Mouse (Mus musculus): Measurements from ENCODE around the gene Lcn12. TPM values are rescaled to one million over a fixed set of nuclear protein-coding genes. Genes with fewer than 3 reads are reported as not detected.
A peak's percentile ranks its signal among the peaks of the same experiment; 100 is the strongest.

Gene Lcn12
- polyA plus RNA-seq, 1 experiment from 2014 or later = not detected

GRCm38 (mm10) chr2:25502726-25503125 lies 9.0 kb upstream of the Lcn12 start:
- no peaks in the 10 kb centered on the region for H3K9me3 ChIP-seq
- WGBS = 76% methylated on average over 3 of the region's 3 CpGs
- H3K4me3 ChIP-seq = no peak overlapping the region

DNA sequence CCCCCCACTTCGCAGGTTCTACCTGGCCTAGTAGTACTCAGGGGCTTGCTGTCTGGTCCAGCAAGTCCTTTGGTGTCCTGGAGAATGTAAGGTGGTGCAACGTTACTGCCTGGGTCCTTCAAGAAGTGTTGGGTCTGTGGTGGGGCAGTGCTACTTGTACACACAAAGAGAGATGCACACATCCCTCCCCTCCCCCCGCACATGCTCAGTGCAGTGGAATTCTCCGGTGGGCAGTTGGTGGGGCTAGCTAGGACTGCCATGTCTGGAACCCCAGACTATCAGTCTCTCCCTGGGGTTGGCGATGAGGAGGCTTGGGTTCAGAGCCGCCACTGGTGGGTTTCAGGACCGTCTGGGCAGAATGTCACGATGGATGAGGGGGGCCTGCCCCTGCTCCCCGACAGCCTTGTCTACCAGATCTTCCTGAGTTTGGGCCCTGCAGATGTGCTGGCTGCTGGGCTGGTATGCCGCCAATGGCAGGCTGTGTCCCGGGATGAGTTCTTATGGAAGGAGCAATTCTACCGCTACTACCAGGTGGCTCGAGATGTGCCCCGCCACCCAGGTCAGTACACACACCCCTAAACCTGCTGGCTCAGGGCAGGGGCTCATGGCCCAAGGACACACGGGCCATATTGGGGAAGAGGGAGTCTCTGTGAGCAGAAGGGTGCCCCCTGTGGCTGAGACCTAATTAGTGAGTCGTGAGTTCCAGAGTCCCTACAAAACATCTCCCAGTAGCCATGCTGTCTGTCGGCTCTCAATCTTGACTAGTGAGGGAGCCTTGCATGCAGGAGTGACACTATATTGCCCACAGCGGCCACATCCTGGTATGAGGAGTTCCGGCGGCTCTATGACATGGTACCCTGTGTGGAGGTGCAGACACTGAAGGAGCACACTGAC lies 8.1 kb upstream of the Lcn12 start, which contains the start of gene C8g:
Gene C8g (minus strand): TSS at position 127 of the 894 bp plus-strand sequence.
- H3K4me1 ChIP-seq = peaks cover 44% of the 10 kb centered on the region
- H3K27ac ChIP-seq = peak within 1 kb of the TSS; percentile 95
- H3K27me3 ChIP-seq (ENCODE audit: insufficient read depth, poor library complexity, severe bottlenecking) = no peaks in the 10 kb centered on the region
- H3K4me3 ChIP-seq = peak within 1 kb of the TSS; percentile 91
- no peaks in the 10 kb centered on the region for H3K9me3 ChIP-seq
- H3K36me3 ChIP-seq = peaks cover 39% of the 10 kb centered on the region
- DNase-seq (ENCODE audit: low spot score) = peak; percentile 75
- 68% methylated on average over 20 of the region's 20 CpGs for WGBS

More at GRCm38 (mm10) chr2:25502726-25503125, 9.0 kb upstream of the Lcn12 start:
- peak; percentile 71 for DNase-seq (ENCODE audit: low spot score)
- Histone ChIP-seq H3K36me3 (peaks cover 39% of the 10 kb centered on the region), H3K27ac (no peak overlapping the region), H3K4me1 (peaks cover 40% of the 10 kb centered on the region), H3K27me3 (ENCODE audit: insufficient read depth, poor library complexity, severe bottlenecking) (no peaks in the 10 kb centered on the region)

GRCm38 (mm10) chr2:25500576-25501405 lies 7.1 kb upstream of the Lcn12 start, which contains the start of gene Fbxw5:
TSS of gene Fbxw5 (plus strand) at chr2:25500750.
- no peaks in the 10 kb centered on the region for H3K9me3 ChIP-seq
- peak; percentile 98 for DNase-seq (ENCODE audit: low spot score)
- H3K36me3 ChIP-seq = peaks cover 35% of the 10 kb centered on the region
- peaks cover 44% of the 10 kb centered on the region for H3K4me1 ChIP-seq
- H3K27ac ChIP-seq = peak within 1 kb of the TSS; percentile 95
- WGBS = under 1% methylated on average over 41 of the region's 44 CpGs
- H3K4me3 ChIP-seq = peak within 1 kb of the TSS; percentile 91
- H3K27me3 ChIP-seq (ENCODE audit: insufficient read depth, poor library complexity, severe bottlenecking) = no peaks in the 10 kb centered on the region

DNA sequence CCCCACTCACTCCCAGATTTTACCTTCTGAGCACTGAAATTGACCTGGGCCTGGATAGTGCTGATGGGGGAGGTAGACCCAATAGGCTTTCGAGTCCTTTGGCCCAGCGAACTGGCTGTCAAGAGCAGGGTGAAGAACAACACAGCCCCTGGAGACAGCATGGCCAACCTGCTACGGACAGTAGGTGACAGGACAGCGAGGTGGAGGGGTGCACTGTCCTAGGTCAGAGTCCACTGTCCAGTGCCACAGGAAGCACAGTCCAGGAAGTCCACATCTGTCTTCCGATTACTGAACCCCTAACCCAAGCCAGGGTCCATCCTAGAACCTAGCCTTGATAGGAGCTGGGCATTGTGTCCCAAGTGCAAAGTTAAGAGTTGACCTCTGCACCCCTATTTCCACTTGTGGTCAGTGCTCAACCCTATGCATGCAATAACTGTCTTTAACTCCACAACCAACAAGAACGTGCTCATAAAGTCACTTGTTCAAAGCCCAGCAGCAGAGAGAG lies 6.4 kb upstream of the Lcn12 start:
- WGBS = 68% methylated on average over 6 of the region's 6 CpGs
- peaks cover 29% of the 10 kb centered on the region for H3K36me3 ChIP-seq
- no peaks in the 10 kb centered on the region for H3K9me3 ChIP-seq
- H3K27ac ChIP-seq = peak overlapping the region; percentile 95
- H3K4me1 ChIP-seq = peaks cover 44% of the 10 kb centered on the region
- no peak for DNase-seq (ENCODE audit: low spot score)
- H3K4me3 ChIP-seq = peak overlapping the region; percentile 91
- no peaks in the 10 kb centered on the region for H3K27me3 ChIP-seq (ENCODE audit: insufficient read depth, poor library complexity, severe bottlenecking)

GRCm38 (mm10) chr2:25498622-25499478 lies 5.1 kb upstream of the Lcn12 start:
- Histone ChIP-seq H3K4me1 (peaks cover 44% of the 10 kb centered on the region), H3K27me3 (ENCODE audit: insufficient read depth, poor library complexity, severe bottlenecking) (no peaks in the 10 kb centered on the region), H3K27ac (peak overlapping the region; percentile 16; the same call in 1 of the 2 replicates), H3K36me3 (peaks cover 16% of the 10 kb centered on the region), H3K4me3 (no peak overlapping the region), H3K9me3 (no peaks in the 10 kb centered on the region)
- 61% methylated on average over 15 of the region's 15 CpGs for WGBS
- DNase-seq (ENCODE audit: low spot score) = no peak

GRCm38 (mm10) chr2:25497846-25498575 lies 4.3 kb upstream of the Lcn12 start:
- Histone ChIP-seq H3K4me1 (peaks cover 44% of the 10 kb centered on the region), H3K36me3 (peaks cover 8% of the 10 kb centered on the region), H3K27ac (peak overlapping the region; percentile 47; the same call in 1 of the 2 replicates), H3K27me3 (ENCODE audit: insufficient read depth, poor library complexity, severe bottlenecking) (no peaks in the 10 kb centered on the region), H3K4me3 (no peak overlapping the region), H3K9me3 (no peaks in the 10 kb centered on the region)
- no peak for DNase-seq (ENCODE audit: low spot score)
- WGBS = 55% methylated on average over 6 of the region's 6 CpGs

GRCm38 (mm10) chr2:25496462-25496861 lies 2.8 kb upstream of the Lcn12 start:
- DNase-seq (ENCODE audit: low spot score) = no peak
- Histone ChIP-seq H3K4me3 (no peak overlapping the region), H3K4me1 (peaks cover 33% of the 10 kb centered on the region), H3K9me3 (no peaks in the 10 kb centered on the region), H3K36me3 (no peaks in the 10 kb centered on the region), H3K27me3 (ENCODE audit: insufficient read depth, poor library complexity, severe bottlenecking) (no peaks in the 10 kb centered on the region), H3K27ac (no peak overlapping the region)
- 38% methylated on average over 4 of the region's 4 CpGs for WGBS

GRCm38 (mm10) chr2:25492988-25493387 lies 723 bp downstream of the Lcn12 start:
- Histone ChIP-seq H3K4me1 (peaks cover 7% of the 10 kb centered on the region), H3K4me3 (no peak overlapping the region), H3K9me3 (no peaks in the 10 kb centered on the region), H3K27me3 (ENCODE audit: insufficient read depth, poor library complexity, severe bottlenecking) (peaks cover 8% of the 10 kb centered on the region; the same call in 1 of the 2 replicates), H3K27ac (no peak overlapping the region), H3K36me3 (no peaks in the 10 kb centered on the region)
- DNase-seq (ENCODE audit: low spot score) = no peak
- WGBS = 72% methylated on average over 5 of the region's 5 CpGs

- 73% methylated on average over 7 of the region's 7 CpGs for WGBS
- Histone ChIP-seq H3K36me3 (no peaks in the 10 kb centered on the region), H3K27ac (no peak overlapping the region), H3K4me1 (no peaks in the 10 kb centered on the region), H3K9me3 (no peaks in the 10 kb centered on the region), H3K4me3 (no peak overlapping the region), H3K27me3 (ENCODE audit: insufficient read depth, poor library complexity, severe bottlenecking) (peaks cover 26% of the 10 kb centered on the region; the same call in 1 of the 2 replicates)
- DNase-seq (ENCODE audit: low spot score) = no peak
Observed at GRCm38 (mm10) chr2:25488671-25489068, 5.0 kb downstream of the Lcn12 start.

DNA sequence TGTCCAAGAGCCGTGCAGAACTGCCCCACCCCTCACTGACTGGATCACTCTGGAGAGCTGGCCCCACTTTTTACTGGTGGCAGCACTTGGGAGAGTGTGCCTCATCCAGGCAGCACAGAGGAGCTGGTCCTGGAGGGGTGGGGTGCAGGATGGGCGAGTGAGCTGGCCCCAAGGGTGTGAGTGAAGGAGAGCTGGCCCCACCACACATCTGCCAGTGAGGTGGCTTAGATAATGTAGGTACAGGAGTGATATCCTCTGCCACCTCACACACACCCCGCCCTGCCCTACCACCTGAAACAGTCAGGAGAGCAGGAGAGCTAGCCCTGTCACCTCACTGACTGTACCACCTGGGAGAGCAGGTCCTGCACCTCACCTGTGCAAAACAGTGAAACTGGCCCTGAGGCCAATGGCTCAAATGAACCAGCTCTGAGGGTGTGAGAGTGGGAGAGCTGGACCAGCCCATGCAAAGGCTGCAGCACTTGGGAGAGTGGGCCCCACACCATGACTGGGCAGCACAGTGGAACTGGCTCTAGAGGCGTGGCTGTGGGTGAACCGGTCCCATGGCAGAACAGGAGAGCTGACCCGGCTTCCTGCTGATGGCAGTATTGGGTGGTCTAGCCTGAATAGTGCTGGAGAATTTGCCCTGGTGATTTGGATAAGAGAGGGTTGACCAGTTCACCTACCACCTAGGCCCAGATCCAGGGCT lies 5.6 kb downstream of the Lcn12 start:
- DNase-seq (ENCODE audit: low spot score) = no peak
- no peaks in the 10 kb centered on the region for H3K4me1 ChIP-seq
- no peaks in the 10 kb centered on the region for H3K9me3 ChIP-seq
- 74% methylated on average over 6 of the region's 6 CpGs for WGBS
- peaks cover 30% of the 10 kb centered on the region; the same call in 1 of the 2 replicates for H3K27me3 ChIP-seq (ENCODE audit: insufficient read depth, poor library complexity, severe bottlenecking)
- H3K4me3 ChIP-seq = no peak overlapping the region
- no peak overlapping the region for H3K27ac ChIP-seq
- H3K36me3 ChIP-seq = no peaks in the 10 kb centered on the region

All from heart, embryonic 10.5 days (tissue).